Mouse (Mus musculus): ENCODE data around the gene Tubb4a.

Tubb4a gene

DNA sequence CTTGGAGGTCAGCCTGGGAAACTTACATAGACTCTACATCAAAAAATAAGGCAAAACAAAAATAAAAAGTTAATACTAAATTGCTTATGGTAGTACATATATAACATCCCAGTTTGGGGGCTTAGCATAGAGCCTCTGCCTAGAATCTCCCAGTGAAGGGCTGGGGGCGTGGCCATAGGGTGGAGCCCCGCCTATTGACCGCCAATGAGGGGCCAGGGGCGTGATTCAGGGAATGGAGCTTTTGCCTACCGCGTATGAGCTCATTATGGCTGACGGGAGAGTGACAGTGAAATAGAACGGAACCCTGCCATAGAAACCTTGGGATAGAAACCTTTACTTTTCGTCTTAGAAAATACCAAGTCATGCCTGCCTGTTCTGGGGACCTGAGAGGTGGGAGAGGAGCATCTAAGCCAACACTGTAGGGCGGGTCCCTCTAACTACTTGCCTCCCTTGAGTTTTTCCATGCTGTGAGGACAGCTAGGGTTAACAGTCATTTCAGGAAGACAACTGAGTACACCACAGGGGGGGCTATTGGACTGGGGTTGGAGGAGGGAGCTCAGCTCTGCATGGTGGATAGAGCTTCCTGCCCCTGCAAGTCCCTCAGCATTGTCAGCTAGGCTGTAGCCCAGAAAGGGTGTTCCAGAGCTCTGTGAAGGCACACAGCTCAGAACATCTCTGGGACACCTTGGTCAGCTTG, 12.2 kb upstream of the Tubb4a start:
- no peak for DNase-seq

DNA sequence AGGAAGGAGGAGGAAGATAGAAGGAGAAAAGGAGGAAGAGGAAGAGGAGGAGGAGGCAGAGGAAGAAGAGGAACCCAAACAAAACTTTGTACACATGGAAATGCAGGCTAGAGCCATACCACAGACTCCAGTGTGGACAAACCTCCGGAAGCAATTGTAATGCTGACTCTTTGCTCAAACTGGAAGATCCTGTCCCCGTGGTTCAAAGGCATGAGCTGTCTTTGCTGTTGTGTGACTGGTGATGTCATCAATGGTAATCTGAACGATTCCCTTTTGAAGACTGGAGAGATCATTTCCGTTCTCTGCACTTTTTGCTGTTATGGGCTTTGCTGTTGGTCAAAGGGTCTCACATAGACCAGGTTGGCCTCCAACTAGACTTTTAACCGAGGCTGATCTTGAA, 10.7 kb upstream of the Tubb4a start:
- DNase-seq = no peak

DNA sequence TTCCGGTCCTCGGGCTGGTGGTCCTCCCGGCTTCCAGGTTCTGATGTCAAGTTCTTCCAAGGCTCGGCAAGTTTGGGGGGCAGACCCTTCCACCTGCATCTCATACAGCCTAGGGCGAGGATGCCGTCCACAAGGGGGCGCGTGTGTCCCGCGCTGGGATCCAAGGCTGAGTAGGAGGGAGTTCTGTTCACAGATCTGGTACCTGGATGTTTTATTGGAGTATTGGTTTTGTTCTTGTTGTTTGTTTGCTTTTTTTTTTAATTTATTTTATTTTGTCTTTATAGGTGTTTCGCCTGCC, 9.0 kb upstream of the Tubb4a start:
- peak; percentile 91 for DNase-seq

DNA sequence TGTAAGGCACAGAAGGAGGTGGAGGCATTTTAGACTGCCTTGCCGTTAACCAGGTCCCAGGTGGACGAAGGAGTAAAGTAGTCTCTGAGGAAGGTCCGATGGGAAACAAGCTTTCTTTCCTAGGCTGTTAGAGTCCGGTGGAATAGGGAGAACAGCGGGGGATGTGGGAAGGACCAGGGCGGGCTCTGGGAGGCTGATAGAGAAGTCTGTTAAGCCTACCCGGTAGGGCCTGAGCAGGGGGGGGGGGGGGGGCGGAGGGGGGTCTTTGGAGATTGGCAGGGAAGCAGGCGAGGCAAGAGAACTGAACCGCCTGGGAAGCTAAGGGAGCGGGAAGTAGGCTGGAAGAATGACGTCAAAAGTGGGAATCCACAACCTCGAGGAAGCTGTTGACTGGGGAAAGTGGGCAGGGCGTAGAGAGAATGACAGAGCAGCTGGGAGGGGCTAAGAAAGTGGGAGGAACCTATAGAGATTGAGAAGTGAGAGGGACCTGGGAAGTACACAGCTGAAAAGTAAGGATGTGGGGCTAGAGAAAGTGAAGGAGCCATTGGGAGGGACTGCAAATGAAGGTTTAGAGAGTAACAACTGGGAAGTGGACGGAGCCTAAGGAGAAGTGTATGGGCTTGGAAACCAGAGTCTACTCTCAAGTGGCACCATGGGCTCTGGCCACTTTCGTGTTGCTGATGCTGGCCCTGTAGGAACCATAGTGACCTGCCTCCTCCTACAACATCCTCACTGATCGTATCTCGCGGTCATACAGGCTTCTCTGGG, 8.5 kb upstream of the Tubb4a start:
- peak; percentile 35 for DNase-seq

DNA sequence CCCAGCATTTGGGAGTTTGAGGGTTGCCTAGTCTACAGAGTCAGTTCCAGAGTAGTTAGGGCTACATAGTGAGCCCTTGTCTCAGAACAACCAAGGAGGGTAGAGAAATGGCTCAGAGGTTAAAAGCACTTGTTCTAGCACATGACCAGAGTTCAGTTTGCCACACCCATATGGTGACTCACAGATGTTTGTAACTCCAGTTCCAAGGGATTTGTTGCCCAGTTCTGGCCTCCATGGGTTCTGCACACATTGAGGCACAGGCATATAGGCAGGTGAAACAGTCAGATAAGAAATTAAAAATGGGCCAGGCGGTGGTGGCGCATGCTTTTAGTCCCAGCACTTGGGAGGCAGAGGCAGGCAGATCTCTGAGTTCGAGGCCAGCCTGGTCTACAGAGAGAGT, 6.6 kb upstream of the Tubb4a start:
- no peak for DNase-seq

DNA sequence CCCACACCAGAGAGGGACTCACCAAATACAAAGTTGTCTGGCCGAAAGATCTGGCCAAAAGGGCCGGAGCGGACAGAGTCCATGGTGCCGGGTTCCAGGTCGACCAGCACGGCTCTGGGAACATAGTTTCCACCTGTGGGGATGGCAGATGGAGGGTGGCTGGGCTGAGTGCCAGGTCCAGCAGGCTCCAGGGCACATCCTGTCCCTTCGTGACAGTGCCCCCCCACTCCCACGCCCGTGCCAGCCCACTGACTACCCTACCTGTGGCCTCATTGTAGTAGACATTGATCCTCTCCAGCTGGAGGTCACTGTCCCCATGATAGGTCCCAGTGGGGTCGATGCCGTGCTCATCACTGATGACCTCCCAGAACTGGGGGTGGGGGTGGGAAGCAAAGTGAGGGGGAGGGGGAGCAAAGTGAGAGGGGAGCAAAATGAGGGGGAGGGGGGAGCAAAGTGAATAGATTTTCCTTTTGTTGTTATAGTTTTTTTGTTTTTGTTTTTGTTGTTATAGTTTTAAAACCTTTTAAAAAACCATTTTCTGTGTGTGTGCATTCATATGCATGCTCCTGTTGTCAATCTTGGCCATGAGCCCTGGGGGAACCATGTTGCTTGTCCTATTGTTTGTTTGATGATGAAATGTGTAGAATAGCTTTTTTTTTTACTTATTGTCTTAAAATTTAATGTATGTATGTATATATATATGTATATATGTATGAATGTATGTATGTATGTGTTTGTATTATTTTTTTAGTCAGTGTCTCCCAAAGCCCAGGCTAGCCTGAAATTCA, 1.4 kb downstream of the Tubb4a start:
- DNase-seq = no peak

DNA sequence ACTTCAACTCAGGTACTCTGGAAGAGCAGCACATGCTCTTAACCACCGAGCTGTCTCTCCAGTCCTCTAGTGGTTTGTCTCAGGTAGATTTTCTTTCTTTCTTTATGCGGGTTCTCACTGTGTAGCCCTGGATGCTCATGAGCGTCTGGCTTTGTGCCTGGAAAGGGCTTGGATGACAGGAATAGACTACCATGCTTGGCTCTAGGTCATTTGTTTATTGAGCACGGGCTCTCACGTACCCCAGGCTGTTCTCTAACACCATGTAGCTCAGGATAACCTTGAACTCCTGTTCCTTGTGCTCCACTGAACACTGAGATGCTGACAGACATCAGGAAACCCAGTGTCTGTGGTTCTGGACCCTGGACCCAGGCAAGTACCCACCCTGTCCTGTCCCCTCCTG, 5.1 kb downstream of the Tubb4a start:
- no peak for DNase-seq

DNA sequence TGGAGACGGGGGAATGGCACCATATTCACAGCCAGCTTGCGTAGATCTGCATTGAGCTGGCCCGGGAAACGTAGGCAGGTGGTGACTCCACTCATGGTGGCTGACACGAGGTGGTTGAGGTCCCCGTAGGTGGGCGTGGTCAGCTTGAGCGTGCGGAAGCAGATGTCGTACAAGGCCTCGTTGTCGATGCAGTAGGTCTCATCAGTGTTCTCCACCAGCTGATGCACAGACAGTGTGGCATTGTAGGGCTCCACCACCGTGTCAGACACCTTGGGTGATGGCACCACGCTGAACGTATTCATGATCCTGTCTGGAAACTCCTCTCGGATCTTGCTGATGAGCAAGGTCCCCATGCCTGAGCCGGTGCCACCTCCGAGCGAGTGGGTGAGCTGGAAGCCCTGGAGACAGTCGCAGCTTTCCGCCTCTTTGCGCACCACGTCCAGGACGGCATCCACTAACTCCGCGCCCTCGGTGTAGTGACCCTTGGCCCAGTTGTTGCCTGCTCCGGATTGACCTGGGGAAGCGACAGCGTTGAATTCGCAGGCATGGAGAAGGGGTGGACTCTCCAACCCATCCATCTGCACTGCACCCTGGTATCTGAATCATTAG, 6.2 kb downstream of the Tubb4a start:
- DNase-seq = no peak

DNA sequence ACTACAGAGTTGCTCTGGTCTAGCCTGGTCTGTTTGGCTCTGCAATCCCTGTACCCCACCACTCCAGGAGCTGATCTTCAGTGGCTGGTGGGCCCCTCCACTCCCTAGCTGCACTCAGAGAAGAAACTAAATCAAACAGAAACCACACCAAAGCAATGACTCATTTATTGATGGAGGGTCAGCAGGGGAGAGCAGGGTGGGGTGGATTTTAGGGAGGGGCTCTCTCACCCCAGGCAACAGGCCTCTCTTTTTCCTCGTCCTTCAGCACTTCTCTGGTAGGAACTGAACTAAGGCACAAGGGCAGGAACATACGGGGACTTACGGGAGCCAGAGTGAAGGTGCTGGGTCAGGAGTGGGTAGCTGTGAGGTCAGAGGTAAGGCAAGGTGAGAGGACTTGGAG, 7.7 kb downstream of the Tubb4a start:
- DNase-seq = no peak

DNA sequence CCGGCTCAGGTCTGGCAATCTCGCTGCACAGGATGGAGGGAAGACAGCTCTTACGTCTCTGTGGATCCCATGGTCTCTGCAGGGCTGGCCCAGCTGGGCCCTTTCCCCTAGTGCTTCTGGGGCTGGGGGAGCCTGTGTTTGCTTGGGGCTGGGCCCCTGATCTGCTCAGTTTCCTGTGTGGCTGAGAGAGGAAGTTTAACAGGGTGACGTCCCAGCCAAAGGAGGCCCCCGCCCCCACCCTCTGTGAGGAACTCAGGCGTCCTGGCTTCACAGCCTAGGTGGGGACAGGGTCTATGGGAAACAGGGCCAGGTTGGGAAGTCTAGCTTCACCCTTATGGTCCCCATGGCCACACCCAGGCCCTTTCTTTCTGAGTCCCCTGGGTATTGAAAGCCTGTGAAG, 9.2 kb downstream of the Tubb4a start, which contains the start of gene Dennd1c:
TSS of gene Dennd1c (minus strand) at position 179 of the 400 bp plus-strand sequence.
- DNase-seq = peak; percentile 87

DNA sequence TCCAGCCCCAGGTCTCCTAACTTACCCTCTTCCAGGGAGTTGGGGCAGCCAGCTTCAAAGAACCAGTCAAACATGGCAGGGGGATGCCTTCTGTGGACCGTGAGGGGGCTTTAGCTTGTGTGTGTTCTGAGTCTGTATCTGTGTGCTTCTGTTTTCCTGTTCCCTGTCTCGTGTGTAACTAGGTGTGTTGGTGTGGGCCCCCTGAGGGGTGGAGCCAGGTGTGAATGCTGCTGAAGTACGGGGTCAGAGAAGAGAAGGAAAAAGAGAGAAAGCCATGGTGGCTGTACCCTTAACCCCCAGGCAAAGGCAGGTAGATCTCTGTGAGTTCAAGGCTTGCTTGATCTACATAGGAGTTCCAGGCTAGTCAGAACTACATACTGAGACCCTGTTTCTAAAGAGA, 10.7 kb downstream of the Tubb4a start:
- peak; percentile 54 for DNase-seq

DNA sequence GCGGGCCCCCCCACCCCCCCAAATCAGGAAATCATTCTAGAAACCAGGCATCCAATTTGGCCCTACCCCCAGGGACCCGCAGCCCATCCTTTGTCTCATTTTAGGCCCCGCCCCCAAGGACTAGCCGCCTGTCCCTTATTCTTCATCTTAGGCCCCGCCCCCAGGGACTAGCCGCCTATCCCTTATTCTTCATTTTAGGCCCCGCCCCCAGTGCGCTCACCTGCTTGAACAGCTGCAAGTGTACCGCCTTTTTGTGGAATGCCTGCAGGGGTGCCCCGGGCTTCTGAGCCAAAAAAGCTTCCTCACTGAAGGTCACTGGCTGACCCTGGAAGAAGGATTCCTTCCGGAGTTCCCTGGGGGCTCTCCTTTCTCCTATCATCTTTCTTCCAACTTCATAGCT, 16.9 kb downstream of the Tubb4a start:
- DNase-seq = no peak

DNA sequence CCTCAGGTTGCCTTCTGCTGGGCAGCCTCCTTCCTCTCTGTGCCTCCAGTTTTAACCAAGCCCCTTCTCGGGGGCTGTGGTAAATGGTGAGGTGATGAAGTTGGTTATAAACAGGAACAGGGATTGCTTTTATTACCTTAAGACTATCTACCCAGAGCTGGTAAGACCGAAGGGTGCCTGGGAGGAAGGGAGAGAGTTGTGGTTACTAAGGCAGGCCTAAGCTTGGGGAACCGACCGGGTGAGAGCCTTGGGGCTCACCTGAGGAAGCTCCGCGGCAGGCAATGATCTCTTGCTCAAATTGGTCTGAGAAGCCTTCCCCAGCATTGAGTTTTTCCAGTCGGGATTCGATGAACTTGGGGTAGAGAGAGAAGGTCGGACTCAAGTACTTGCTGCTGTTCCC, 17.3 kb downstream of the Tubb4a start:
- DNase-seq = no peak

DNA sequence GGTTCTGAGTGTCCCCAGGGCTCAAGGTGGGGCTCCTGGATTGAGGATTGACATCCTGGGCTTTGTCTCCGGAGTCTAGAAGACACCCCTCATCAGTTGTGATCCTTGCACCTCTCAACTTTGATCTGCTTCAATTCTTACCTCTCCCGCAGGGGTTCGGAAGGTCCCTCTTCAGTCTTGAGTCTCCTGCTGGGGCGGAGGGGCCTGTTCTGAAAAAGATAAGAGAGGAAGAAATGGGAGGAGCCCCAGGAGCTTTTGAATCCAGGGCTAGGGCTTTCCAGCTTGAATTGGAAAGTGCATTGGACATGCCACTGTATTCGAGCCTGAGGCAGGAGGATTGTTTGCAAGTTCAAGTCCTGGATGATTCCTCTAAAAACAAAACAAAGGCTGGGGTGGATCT, 20.7 kb downstream of the Tubb4a start:
- no peak for DNase-seq

DNA sequence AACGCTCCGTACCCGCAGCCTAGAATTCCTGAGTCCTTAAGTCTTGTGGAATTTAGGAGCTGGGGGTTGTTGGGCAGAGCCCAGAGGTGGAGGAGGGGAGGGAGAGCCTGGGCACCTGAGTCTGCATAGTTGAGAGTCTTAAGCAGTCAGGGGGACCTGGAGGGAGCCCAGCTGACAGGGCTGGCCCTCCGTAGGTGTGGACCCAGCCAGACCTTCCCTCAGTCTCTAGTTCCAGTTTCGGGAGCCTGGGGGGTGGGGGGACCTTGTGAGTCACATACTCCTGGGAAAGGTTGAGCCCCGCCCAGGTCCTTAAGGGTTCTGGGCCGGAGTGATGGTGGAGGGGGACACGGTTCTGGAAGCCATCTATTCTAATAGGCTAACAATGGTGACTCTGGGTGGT, 24.6 kb downstream of the Tubb4a start:
- DNase-seq = no peak

DNA sequence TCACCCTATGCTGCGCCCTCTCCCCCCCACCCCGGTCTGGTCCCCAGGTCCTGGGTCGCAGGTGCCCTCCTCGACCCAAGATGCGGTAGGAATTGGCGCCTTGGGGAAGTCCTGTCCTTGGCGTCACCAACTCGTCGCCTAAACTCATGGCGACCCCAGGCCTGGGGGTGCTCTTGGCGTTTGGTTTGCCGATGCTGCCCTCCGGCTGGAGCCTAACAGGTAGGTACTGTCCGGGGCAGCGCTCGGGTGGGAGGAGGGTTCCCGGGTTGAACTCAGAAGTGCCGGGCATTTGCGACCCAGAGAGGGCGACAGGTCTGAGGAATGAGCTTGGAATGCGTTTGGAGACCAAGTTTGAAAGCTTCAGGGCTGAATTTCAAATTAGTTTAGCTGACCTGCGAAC, 25.0 kb downstream of the Tubb4a start:
- no peak for DNase-seq

DNA sequence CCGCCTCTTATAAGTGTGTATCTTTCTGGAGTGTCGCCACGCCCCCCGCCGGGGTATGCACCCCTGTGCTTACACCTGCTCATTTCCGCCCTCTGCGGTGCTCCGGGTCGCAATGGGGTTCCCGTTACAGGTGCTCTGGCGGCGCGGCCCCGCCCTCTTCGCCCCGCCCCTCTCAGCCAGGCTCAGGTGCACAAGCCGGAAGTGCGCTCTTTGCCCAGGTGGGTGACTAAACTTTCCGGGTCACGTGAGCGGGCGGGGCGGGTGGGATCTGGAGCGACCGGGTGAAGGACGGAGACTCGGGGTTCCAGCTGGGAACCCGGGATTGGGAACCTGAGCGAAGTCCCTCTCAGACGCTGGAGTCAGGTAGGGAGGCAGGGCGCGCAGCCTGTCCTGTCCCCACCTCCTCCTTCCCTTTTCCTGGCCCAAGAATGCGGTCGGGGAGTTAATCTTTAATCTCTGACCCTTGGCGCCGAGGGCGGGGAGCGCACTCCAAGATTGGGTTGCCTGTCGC, 25.5 kb downstream of the Tubb4a start:
- DNase-seq = peak; percentile 51

DNA sequence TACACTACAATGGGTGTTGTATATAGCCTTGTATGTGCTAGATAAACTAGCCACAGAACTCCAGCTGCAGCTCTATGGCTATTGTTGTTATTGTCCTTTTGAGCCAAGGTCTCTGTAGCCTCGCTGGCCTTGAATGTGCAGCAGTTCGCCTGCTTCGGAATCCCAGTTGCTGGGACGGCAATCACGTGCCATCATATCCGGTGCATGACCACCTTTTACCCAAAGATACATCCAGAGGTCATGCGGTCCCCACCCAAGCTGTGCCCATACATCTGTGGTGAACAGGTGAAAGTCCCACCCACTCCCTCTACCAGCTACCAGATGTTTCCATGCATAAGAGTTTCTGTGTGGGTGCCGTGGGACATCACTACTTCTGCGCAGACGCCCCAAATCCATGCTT, 26.5 kb downstream of the Tubb4a start:
- DNase-seq = no peak

DNA sequence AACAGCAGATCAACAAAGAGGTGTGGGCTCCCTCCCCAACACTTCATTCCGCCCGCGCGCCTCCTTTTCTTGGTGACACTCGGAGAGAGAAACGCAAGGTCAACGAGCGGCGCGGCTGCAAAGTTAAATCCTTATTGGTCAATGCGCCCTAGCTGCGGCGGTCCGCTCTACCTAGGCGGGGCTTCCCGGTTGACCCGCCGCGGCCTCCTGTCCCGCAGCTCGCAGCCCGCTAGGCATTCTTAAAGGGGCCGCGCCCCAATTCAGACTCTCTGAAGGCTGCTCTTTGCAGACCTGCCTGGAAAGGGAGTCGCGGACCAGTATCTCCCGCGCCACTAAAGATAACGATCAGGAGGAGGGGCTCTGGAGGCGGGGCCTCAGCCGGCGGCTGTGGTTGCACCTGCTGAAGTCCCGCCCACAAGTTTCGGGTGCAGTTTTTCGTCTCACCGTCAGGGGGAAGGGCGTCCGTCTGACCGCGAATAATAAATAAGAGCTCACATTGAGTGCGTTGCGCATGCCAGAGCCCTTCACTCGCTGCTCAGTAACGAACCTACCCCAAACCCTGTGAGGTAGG, 27.3 kb downstream of the Tubb4a start:
- peak; percentile 98 for DNase-seq

DNA sequence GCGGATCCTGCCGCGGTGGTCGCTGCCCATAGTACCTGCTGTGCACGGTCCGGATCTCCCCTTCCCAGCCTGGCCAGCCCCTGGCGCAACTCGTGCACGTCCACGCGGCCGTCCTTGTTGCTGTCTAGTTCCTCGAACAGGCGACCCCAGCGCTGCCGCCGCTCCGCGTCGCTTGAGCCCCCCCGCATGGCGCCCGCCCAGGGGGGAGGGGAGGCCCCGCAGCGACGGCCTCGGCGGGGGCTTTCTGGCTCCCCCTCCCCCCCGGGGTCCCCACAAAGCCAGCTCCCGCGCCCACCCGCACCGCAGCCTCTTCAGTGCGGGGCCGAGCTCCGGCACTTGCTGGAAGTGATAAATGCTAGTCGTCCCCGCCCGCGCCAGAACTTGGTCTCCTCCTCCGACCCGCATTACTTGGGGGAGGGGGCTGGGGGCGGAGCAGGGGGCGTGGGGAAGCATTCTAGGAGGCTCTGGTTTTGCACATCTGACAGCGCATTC, 28.1 kb downstream of the Tubb4a start, which contains the start of gene Slc25a23:
TSS of gene Slc25a23 (minus strand) at position 378 of the 492 bp plus-strand sequence.
- peak; percentile 77 for DNase-seq

DNA sequence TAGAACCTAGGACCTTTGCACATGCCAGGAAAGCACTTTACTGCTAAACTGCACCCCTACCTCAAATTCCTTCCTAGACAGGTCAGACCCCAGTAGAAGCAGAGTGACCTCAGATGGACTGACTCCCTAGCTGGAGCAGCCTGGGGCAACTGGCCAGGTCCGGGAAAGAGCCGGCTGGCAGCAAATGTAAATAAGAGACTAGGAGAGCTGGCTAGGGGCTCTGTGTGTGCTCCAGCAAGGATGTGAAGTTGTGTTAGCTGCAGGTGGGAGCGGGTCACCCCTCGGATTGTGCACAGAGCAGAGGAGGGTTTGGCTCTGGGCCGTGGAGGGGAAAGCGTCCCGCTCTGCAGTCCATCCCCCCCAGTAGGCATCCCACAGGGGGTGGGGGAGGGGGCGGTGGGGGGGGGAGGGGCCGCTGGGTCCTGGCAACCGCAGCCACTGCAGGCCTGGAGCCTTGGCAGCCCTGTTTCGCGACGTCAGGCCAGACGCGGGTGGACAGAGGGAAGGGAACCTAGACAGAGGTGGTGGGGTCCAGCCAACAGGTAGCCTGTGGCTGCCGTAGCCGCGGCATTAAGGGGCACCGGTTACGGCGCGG, 28.6 kb downstream of the Tubb4a start, which contains the start of gene Crb3:
TSS of gene Crb3 (plus strand) at position 215 of the 595 bp plus-strand sequence.
- no peak for DNase-seq

DNA sequence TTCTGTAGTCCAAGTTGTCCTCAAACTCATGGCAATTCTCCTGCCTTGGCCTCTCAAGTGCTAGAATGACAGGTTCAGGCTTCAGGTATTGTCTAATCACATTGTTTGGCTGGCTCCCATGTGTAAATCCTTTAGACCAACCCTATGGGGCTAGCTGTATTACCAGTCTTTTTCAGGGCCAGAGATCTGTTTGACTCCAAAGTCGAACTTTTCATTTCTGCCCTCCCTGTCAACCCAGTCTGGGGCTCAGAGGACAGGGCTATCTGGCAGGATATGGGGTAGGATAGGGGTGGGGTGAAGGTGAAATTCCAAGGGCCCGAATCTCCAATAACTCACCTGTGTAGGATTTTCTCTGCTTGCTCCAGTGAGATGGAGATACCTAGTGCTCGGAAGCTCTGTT, 31.3 kb downstream of the Tubb4a start:
- no peak for DNase-seq

Measured in thymus, postnatal 25 days (tissue).